Mouse (Mus musculus) forebrain, embryonic 16.5 days (tissue): ENCODE data around the gene Amfr. TPM values are rescaled to one million over a fixed set of nuclear protein-coding genes. Genes with fewer than 3 reads are reported as not detected.

Experiments
- ATAC-seq: fragments of 200-750 bp; cut with Nextera tagmentation; 2 replicates; pipeline ENCODE4 v1.8.0; 2017; ENCODE audit warnings: mild to moderate bottlenecking, moderate library complexity
- H3K27ac ChIP-seq: fragments of 300-500 bp; sonication (generic); 2 replicates; pipeline ENCODE4 v1.5.1; 2014; ENCODE audit warnings: low read length, control low read depth
- H3K27me3 ChIP-seq: fragments of 300-500 bp; sonication (generic); replicated peaks from 2 replicates; pipeline ENCODE4 v1.6.1; 2014; ENCODE audit warnings: low read length; ENCODE audit not compliant: control insufficient read depth, insufficient read depth
- H3K36me3 ChIP-seq: fragments of 300-500 bp; sonication (generic); 2 replicates; pipeline ENCODE4 v1.6.1; 2014; ENCODE audit not compliant: control insufficient read depth, insufficient read depth
- H3K4me1 ChIP-seq: fragments of 300-500 bp; sonication (generic); replicated peaks from 2 replicates; pipeline ENCODE4 v1.6.1; 2014; ENCODE audit warnings: low read length; ENCODE audit not compliant: control insufficient read depth, insufficient read depth
- H3K4me2 ChIP-seq: fragments of 300-500 bp; sonication (generic); 2 replicates; pipeline ENCODE4 v1.6.1; 2014; ENCODE audit warnings: mild to moderate bottlenecking, low read length, control low read depth
- H3K4me3 ChIP-seq: fragments of 300-500 bp; sonication (generic); replicated peaks from 2 replicates; pipeline ENCODE4 v1.5.1; 2014; ENCODE audit warnings: mild to moderate bottlenecking, low read length, control low read depth
- H3K9ac ChIP-seq: fragments of 300-500 bp; sonication (generic); replicated peaks from 2 replicates; pipeline ENCODE4 v1.6.1; 2014; ENCODE audit warnings: low read depth, low read length, control low read depth
- H3K9me3 ChIP-seq: fragments of 300-500 bp; sonication (generic); 2 replicates; pipeline ENCODE4 v1.6.1; 2016; ENCODE audit warnings: low read length; ENCODE audit not compliant: control insufficient read depth
- WGBS: fragments of 180-500 bp; shearing (Covaris S2); extraction: QIAGEN DNeasy Blood & Tissue Kit; methylation state at CpG from one replicate; pipeline ENCODE4 v1.1.7; 2014; 5-methylcytosine and 5-hydroxymethylcytosine counted together
- polyA plus RNA-seq: library from polyadenylated mRNA; unstranded; fragments of >200 nt; fragmentation: Nextera tagmentation; extraction: Ambion mirVana; gene quantifications from 2 replicates; pipeline ENCODE4 v1.2.1, GENCODE M21; 2015

Amfr gene
- polyA plus RNA-seq, 1 experiment from 2014 or later: 64.4 TPM

- Histone ChIP-seq H3K27ac (no peak overlapping the region), H3K27me3 (no peaks in the 10 kb centered on the region), H3K9ac (no peak overlapping the region), H3K4me1 (peaks cover 4% of the 10 kb centered on the region), H3K36me3 (peaks cover 29% of the 10 kb centered on the region), H3K4me2 (no peak overlapping the region), H3K9me3 (no peaks in the 10 kb centered on the region), H3K4me3 (no peak overlapping the region)
- 100% methylated on average over 1 of the region's 1 CpGs for WGBS
- no peak for ATAC-seq
Measured at GRCm38 (mm10) chr8:93946397-93946796, 66.2 kb downstream of the Amfr start.

- WGBS: 92% methylated on average over 4 of the region's 4 CpGs
Measured at GRCm38 (mm10) chr8:93945781-93946180, 66.9 kb downstream of the Amfr start.

GRCm38 (mm10) chr8:93941636-93942054, 71.0 kb downstream of the Amfr start:
- Histone ChIP-seq H3K36me3 (0 out of 2 replicates have a peak, but pooled peaks cover under 1% of the 10 kb centered on the region), H3K9ac (no peak overlapping the region), H3K27ac (no peak overlapping the region; the same call in 1 of the 2 replicates), H3K4me1 (peaks cover 10% of the 10 kb centered on the region), H3K27me3 (no peaks in the 10 kb centered on the region), H3K4me2 (no peak overlapping the region), H3K9me3 (no peaks in the 10 kb centered on the region), H3K4me3 (no peak overlapping the region)
- ATAC-seq: no peak; the same call in 1 of the 2 replicates
- 74% methylated on average over 4 of the region's 4 CpGs for WGBS

More at GRCm38 (mm10) chr8:93945781-93946180, 66.9 kb downstream of the Amfr start:
- no peak overlapping the region for H3K27ac ChIP-seq
- H3K4me3 ChIP-seq: no peak overlapping the region
- H3K27me3 ChIP-seq: no peaks in the 10 kb centered on the region
- no peak overlapping the region for H3K9ac ChIP-seq
- no peak overlapping the region for H3K4me2 ChIP-seq
- no peaks in the 10 kb centered on the region for H3K9me3 ChIP-seq
- H3K36me3 ChIP-seq: peaks cover 23% of the 10 kb centered on the region
- H3K4me1 ChIP-seq: peaks cover 9% of the 10 kb centered on the region
- ATAC-seq: no peak

GRCm38 (mm10) chr8:93940542-93941423, 71.9 kb downstream of the Amfr start:
- H3K4me2 ChIP-seq: no peak overlapping the region
- H3K27ac ChIP-seq: peak overlapping the region; percentile 23
- H3K4me1 ChIP-seq: peaks cover 12% of the 10 kb centered on the region
- no peak overlapping the region for H3K9ac ChIP-seq
- H3K36me3 ChIP-seq: no peaks in the 10 kb centered on the region
- WGBS: 78% methylated on average over 11 of the region's 11 CpGs
- H3K4me3 ChIP-seq: no peak overlapping the region
- no peak for ATAC-seq
- H3K9me3 ChIP-seq: no peaks in the 10 kb centered on the region
- no peaks in the 10 kb centered on the region for H3K27me3 ChIP-seq

- no peaks in the 10 kb centered on the region for H3K9me3 ChIP-seq
- no peak overlapping the region for H3K27ac ChIP-seq
- peaks cover 23% of the 10 kb centered on the region for H3K4me1 ChIP-seq
- 96% methylated on average over 3 of the region's 3 CpGs for WGBS
- no peak overlapping the region for H3K9ac ChIP-seq
- no peaks in the 10 kb centered on the region for H3K27me3 ChIP-seq
- H3K36me3 ChIP-seq: no peaks in the 10 kb centered on the region
- no peak overlapping the region for H3K4me3 ChIP-seq
- no peak for ATAC-seq
- no peak overlapping the region for H3K4me2 ChIP-seq
Measured at GRCm38 (mm10) chr8:93938193-93938592, 74.4 kb downstream of the Amfr start.

GRCm38 (mm10) chr8:93933288-93933687, 79.4 kb downstream of the Amfr start:
- H3K4me3 ChIP-seq: no peak overlapping the region
- H3K9me3 ChIP-seq: no peaks in the 10 kb centered on the region
- H3K9ac ChIP-seq: no peak overlapping the region
- 56% methylated on average over 2 of the region's 2 CpGs for WGBS
- peaks cover 30% of the 10 kb centered on the region for H3K4me1 ChIP-seq
- no peak overlapping the region for H3K4me2 ChIP-seq
- no peaks in the 10 kb centered on the region for H3K36me3 ChIP-seq
- H3K27ac ChIP-seq: peak overlapping the region; percentile 73
- ATAC-seq: peak; percentile 69
- H3K27me3 ChIP-seq: no peaks in the 10 kb centered on the region

- Histone ChIP-seq H3K36me3 (no peaks in the 10 kb centered on the region), H3K4me3 (no peak overlapping the region), H3K9ac (no peak overlapping the region), H3K4me2 (no peak overlapping the region), H3K9me3 (no peaks in the 10 kb centered on the region), H3K27me3 (no peaks in the 10 kb centered on the region), H3K27ac (peak overlapping the region; percentile 62), H3K4me1 (peaks cover 30% of the 10 kb centered on the region)
- 27% methylated on average over 6 of the region's 6 CpGs for WGBS
- peak; percentile 78 for ATAC-seq
Measured at GRCm38 (mm10) chr8:93932873-93933272, 79.8 kb downstream of the Amfr start.

- Histone ChIP-seq H3K27ac (peak overlapping the region; percentile 62), H3K4me1 (peaks cover 30% of the 10 kb centered on the region), H3K9me3 (no peaks in the 10 kb centered on the region), H3K27me3 (no peaks in the 10 kb centered on the region), H3K4me2 (no peak overlapping the region), H3K4me3 (no peak overlapping the region), H3K9ac (no peak overlapping the region), H3K36me3 (0 out of 2 replicates have a peak, but pooled peaks cover 2% of the 10 kb centered on the region)
- ATAC-seq: peak; percentile 54
- 7% methylated on average over 6 of the region's 6 CpGs for WGBS
Measured at GRCm38 (mm10) chr8:93931336-93931735, 81.3 kb downstream of the Amfr start.

- Histone ChIP-seq H3K9me3 (no peaks in the 10 kb centered on the region), H3K4me1 (peaks cover 37% of the 10 kb centered on the region), H3K4me3 (no peak overlapping the region), H3K9ac (no peak overlapping the region), H3K4me2 (no peak overlapping the region), H3K36me3 (0 out of 2 replicates have a peak, but pooled peaks cover 2% of the 10 kb centered on the region), H3K27ac (no peak overlapping the region), H3K27me3 (no peaks in the 10 kb centered on the region)
- ATAC-seq: no peak
- WGBS: 91% methylated on average over 4 of the region's 4 CpGs
Measured at GRCm38 (mm10) chr8:93929233-93929632, 83.4 kb downstream of the Amfr start.
